Mouse (Mus musculus) hindlimb bud, embryonic 11.5 days (tissue): Measurements from ENCODE around the gene Msantd2.

Source experiments
- DNase-seq: peaks from one replicate; pipeline ENCODE4 v3.0.0-alpha.2; 2012; ENCODE audit warnings: low read depth, low spot score; ENCODE audit errors: extremely low spot score

The Msantd2 gene

GRCm38 (mm10) chr9:37501170-37501569 is 12.1 kb downstream of the Msantd2 start:
- DNase-seq: no peak

DNA sequence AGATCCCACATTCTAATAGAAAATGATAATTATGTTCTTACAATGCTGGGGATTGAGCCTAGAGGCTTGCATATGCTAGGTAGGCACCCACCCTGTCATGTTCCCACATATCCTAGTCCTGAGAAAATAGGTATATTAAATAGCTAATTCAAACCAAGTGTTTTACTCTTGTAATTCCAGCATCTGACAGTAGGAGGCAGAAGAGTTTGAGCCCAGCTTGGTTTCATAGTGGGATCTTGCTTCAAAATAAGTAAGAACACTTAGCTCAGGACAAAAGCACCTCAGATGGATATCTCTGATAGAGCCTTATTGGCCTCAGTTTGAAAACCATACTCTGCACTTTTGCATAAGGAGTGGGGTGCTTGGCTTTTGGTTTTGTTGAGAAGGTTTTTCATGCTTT is 15.2 kb downstream of the Msantd2 start:
- no peak for DNase-seq

DNA sequence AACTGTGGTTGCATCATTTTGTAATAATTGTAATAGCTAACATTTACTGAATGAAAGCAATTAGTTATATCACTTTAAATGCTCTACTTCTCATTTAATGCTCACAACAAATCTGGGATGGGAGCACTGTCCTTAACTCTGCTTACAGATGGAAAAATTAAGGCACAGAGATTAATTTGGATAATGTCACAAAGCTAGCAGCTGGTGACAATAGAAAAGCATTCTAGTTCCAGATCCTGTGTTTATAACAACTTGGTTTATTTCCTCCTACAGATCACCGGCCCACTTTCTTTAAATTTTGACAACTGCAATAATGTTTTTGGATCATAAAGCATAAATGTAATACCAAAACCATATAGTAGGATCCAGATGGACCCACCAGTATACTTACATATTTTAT is 16.9 kb downstream of the Msantd2 start:
- DNase-seq: no peak

GRCm38 (mm10) chr9:37512097-37512496 is 23.0 kb downstream of the Msantd2 start:
- no peak for DNase-seq

DNA sequence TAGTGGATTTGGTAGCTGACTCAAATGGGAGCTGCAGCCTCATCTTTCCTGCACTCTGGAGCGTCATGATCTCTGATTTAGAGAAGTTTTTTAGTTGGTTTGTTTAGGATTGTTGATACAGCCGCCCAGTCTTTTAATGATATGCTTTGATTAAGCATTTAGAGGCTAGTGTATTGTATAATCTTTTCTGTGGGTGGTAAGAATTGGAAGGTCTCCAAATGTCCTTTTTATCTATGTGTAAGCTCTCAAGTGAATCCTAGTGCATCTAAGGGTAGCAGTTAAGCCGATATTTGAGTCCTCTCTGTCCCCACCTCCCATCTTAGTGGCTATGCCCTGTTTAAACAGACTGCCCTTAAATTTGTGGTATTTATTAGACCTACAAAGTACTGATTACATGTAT is 25.3 kb downstream of the Msantd2 start:
- no peak for DNase-seq

GRCm38 (mm10) chr9:37517467-37517866 is 28.3 kb downstream of the Msantd2 start:
- DNase-seq: no peak

GRCm38 (mm10) chr9:37518991-37519390 is 29.9 kb downstream of the Msantd2 start:
- no peak for DNase-seq

GRCm38 (mm10) chr9:37519995-37520394 is 30.9 kb downstream of the Msantd2 start:
- no peak for DNase-seq

GRCm38 (mm10) chr9:37525461-37525860 is 36.3 kb downstream of the Msantd2 start:
- DNase-seq: no peak

GRCm38 (mm10) chr9:37526443-37527395 is 37.6 kb downstream of the Msantd2 start:
- DNase-seq: no peak

DNA sequence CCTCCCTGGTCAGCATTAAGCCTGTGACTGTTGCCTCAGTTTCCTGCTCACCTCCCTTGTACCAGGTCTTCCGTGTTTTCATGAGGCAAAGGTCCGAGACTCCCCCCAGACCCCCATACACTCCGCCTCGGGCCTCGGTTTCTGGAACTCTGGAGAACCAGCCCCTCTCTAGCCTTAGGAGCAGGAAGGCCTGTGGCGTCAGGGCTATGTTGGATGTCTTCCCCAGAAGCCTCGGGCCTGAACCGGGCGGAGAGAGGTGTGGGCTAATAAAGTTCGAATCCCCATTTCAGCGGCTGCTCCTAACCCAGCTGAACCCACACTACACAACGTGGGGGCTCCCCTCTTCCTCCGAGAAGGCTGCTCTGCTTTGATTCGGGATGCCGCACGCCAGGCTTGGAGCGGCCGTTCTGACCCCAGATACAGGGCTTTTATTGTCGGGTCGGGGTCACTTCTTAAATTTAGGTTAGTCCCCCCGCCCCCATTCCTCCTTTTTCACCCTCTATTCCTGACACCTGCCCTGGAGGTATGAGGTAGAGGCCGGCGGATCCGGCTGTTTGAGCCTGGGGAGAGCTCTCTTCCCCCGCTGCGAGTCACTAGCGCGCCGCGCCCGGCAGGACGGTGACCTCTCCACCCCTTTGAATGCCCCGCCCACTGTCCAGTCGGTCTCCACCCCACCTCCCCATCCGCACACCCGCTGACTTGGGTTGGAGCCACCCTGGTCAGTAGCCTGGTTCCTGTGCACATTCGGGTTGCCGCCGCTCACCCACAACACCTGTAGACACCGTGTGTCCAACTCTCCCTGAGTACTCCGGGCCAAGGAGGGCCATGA is 38.5 kb downstream of the Msantd2 start, which contains the start of gene Esam:
Esam (plus strand) TSS at position 683 of the 829 bp plus-strand sequence.
- no peak for DNase-seq

- DNase-seq: no peak
Observed at GRCm38 (mm10) chr9:37528225-37528970, 39.3 kb downstream of the Msantd2 start.

DNA sequence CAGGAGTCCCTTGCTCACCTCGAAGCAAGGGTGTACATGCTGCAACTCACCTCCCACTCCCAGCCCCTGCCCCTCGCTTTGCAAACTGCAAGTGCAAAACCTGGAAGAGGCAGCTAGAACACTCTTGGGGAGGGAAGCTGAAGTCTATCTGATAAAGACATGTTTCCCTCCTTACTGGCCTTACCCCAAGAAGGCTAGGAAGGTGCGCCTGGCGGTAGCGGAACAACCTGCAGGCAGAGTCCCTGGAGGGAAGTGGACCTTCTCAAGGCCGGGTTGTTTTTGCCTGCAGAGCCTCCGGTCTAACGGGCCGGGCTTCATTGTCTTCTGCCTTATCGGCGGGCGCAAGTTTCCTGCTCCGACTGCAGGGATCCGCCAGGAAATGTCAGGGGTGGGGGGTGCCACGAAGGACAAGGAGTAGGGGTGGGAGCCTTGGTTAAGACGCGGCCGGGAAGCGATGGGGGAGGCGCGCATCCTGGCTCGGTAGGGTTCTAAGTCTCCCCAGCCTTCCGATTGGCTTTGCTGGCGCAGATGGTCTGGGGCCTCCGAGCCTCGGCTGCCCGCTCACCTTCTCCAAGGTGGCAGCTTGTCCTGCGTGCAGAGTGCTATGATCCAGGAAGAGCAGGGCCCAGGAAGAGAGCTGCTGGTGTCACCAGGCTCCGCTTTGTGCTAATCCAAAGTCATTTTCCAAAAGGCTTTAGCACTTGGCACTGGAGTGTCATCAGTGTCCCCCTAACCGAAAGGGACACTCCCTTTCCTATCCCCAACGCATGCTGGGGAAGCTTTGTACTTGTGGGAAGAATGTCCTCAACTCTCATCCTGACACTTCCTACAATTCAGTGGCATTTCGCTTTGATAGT is 41.1 kb downstream of the Msantd2 start:
- DNase-seq: no peak

DNA sequence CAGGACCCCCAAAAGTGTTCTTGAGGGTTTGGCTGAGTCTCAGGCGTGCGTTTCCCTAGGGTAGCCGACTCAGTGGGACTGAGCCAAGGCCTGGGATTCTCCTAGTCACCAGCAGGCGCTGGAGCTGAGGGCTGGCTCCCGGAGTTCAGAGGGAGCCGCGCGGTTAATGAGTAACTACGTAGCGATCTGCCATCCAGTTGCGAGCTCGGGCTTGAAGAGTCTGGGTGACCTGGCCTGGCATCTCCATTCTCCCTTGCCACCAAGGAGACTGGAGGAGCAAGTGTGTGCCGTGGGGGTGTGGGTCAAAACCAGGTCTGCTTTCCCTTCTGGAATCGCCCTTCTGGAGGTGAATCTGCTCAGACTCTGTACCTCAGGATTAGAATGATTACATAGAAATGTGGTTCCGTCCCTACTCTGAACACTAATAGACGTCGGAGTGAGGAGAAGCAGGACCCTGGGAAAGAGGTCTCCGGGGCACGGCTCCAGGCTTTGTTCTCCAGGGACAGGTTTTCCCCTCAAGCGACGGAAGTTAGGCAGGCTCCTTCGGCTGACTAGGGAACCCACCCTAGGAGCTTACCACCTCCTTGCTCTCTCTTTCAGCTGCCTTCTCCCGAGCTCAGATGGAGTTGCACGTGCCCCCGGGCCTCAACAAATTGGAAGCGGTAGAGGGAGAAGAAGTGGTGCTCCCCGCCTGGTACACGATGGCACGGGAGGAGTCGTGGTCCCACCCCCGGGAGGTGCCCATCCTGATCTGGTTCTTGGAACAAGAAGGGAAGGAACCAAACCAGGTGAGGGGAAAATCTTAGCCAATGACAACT is 42.0 kb downstream of the Msantd2 start:
- DNase-seq: no peak

DNA sequence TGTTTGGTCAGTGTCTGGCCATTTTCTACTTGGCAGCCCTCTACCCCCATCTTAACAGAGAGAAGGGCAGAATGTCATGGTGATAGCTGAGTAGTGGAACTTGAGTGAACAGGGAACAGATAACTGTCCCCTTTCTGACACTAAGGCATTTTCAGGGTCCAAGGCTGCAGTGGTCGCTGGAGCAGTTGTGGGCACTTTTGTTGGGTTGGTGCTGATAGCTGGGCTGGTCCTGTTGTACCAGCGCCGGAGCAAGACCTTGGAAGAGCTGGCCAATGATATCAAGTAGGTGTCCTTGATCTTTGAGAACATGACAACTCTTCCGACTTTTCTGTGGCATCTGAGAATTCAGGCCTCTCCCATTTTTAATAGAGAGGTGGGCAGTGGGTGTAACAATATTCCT is 47.7 kb downstream of the Msantd2 start:
- DNase-seq: no peak

DNA sequence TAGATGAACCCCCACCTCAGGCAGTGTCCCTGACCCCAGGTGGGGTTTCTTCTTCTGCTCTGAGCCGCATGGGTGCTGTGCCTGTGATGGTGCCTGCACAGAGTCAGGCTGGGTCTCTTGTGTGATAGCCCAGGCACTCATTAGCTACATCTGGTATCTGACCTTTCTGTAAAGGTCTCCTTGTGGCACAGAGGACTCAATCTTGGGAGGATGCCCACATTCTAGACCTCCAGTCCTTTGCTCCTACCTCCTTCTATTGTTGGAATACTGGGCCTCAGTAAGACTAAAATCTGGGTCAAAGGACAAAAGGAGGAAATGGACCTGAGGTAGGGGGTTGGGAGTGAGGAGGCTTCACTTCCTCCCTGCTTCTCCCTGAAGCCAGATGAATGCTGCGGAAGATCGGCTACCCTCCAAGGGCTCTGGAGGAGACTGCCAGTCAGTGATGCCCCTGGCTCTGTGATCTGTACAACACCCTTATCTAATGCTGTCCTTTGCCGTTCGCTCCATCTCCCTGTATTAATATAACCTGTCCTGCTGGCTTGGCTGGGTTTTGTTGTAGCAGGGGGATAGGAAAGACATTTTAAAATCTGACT is 48.6 kb downstream of the Msantd2 start:
- no peak for DNase-seq

DNA sequence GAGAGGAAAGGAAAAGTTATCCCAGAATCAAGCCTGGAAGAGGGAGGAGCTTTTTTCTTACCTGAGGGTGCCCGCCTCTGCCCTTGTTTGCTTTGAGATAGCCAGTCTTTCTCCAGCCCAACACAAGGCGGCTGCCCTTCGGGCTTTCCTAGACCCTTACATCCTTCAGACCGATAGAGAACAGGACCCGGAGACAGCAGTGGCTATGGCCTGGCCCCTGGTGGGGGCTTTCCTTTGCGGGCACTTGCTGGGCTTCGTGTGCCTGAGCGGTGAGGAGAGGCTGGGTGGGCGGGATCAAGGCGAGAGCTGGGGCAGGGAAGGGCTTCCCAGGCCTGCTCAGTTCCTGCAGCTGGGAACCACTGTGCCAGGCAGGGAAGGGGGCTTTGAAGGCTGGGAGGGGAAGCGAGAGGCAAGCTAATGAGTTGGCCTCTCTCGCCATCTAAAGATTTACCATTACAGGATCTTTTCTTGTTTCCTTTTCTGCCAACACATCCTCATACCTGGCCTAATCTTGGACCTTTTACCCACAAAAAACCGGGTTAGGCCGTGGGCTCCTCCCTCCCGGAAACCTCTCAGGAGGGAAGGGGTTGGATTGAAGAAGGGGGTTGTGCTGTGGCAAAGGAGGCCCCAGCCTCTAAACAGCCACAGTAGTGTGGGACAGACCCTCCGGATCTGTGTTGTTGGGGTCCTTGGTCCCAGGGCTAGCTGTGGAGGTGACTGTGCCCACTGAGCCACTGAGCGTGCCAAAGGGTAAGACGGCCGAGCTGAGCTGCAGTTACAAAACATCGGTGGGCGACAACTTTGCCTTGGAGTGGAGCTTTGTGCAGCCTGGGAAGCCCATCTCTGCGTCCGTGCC is 50.3 kb downstream of the Msantd2 start, which contains the start of gene Vsig2:
Vsig2 (plus strand) TSS at position 86 of the 856 bp plus-strand sequence.
- DNase-seq: no peak

- DNase-seq: no peak
Observed at GRCm38 (mm10) chr9:37540226-37540625, 51.1 kb downstream of the Msantd2 start.
